Mouse (Mus musculus): ENCODE data around the gene Mtmr3.

The Mtmr3 gene

DNA sequence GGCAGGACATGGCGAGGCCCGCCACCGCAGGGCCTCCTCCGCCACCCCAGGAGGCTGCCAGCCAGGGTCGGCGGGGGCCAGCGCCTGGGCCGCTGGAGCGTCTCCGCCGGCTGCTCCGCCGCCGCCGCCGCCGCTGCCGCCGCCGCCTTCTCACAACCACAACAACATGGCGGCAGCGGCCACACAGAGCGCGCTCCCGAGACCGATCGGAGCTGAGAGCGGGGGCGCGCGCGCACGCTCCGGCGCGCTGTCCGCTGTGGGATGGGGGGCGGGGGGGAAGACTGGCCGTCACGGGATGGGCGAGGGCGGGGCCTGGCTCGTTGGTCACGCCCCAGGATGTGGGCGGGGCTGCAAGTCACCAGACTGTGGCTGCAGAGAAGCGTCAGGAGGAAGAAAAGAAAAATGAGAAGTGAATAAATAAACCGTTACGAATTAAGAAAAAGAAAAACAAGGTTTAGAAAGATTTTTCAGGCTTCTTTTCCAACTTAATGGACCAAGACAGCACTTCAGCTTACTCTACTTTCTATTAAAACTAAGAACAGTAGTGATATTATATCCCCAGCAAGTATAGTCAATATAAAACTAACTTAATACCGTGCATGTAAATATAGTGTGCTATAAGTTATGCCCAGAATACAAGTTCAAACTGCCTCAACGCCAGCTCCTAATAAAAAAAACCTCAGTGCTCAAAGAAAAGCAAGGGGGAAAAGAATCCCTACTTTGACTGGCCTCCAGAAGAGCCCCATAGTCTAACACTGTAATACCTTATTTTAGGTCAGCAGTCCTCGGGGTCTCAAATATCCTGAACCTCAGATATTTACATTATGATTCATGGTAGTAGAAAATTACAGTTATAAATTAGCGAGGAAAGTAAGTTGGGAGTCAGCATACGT, at the start of gene Mtmr3:
Mtmr3 (minus strand) TSS at position 256 of the 893 bp plus-strand sequence.
- peak; percentile 91 for DNase-seq (ENCODE audit: low read depth, low spot score)

DNA sequence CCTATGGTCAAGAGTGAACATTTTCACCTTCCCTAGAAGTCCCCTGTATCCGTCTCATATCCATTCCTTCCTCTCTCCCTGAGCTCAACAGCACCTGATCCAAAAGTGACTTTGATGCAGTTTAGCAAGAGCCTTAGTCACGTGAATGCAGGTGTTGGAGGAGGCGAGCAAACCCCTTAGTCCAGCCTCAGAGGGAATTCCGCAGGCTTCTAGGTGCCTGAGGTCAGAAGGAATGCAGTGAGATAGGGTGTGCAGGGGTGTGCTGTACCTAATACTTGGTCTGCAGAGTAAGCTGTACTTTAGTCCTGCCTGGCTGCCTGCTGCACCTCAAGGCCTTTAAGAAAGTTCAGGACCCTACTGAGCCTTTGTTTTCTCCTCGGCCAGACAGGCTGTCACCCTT, 49.1 kb upstream of the Mtmr3 start:
- DNase-seq (ENCODE audit: low read depth, low spot score) = no peak

DNA sequence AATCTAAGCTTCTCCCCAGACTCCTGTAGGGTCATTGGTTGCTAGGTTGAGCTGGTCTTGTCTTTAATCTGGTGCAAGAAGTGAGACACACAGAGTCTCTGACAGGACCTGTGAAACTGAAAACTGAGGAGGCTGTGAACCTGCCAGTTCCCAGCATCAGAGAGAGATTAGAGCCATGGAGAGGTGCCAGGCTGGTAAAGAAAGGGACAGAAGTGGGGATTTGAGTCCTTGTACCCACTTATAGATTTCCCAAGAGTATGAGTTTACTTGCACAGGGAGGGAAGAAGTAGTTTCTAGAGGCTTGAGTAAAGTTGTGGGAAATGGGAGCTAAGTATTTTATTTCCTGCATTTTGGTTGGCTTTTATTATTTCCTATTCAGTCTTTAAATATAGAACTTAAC, 46.5 kb upstream of the Mtmr3 start:
- DNase-seq (ENCODE audit: low read depth, low spot score) = no peak

DNA sequence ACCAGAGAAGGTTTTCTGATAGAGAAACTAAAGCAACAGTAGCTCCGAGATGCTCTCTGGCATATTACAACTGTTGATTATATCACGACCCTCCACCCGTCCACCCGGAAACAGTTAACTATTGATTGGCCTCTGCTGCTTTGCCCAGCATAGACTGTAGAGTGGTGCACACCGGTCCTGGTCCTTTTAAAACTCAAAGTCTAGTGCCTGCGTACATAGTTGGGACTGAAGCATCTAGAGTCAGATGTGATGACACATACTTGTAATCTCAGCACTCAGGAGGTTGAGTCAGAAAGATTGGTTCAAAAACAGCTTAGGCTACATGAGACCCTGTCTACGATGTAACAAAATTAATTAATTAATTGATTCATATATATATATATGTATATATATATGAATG, 43.6 kb upstream of the Mtmr3 start:
- DNase-seq (ENCODE audit: low read depth, low spot score) = peak; percentile 47

DNA sequence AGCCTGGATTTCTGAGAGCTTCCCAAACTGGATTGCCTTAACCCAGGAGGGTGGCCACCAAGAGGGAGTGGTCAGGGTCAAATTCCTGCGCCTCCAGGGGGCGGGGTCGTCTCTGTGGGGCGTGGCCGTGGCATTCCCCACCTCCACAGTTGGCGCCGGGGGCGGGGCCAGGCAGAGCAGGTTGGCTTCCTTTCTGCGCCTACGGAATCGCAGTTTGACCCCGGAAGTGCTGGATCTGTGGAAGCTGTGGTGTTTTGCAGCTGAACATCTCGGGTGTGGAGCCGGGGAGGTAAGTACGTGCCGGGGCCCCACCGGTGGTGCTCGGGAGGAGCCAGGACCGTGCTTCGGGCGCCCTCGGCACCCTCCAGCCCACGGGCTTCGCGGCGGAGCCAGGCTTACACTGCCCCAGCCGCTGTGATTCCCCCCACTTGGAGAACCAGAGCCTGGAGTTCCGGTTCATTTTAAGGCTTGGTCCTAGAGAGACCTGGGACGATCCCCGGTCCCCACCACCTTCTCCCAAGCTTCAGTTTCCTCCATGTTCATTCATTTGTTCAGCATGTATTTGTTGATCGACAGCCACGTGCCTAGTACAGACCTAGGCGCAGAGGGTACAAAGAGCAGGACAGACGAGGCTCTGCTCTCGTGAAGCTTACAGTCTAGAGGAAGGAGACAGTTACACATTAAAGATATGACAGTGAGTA, 43.0 kb upstream of the Mtmr3 start, which contains the start of gene Ascc2:
Ascc2 (plus strand) TSS at position 214 of the 701 bp plus-strand sequence.
- peak; percentile 92 for DNase-seq (ENCODE audit: low read depth, low spot score)

DNA sequence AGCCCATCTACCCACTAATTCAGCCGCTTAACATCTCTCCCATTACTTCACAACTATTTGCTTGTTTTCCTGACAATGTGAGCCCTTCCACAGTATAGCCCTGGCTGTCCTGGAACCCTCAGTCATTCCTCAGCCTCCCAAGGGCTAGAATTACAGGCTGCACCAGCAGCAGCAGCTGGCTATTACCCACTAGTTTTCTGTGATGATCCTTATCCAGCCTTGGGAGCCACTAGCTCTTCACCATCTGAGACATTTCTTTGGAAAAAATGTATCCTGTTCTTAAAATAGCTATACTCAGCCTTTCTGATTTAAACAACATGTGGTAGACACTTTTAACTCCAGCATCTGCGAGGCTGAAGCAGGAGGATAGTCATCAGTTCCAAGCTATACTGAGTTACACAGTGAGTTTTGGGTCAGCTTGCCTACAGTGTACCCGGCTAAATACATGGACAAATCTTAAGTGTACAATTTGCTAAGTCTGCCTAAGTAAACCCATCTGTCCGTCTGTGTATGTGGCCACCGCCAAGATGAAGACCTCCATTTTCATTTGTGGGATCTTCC, 42.2 kb upstream of the Mtmr3 start:
- peak; percentile 55 for DNase-seq (ENCODE audit: low read depth, low spot score)

DNA sequence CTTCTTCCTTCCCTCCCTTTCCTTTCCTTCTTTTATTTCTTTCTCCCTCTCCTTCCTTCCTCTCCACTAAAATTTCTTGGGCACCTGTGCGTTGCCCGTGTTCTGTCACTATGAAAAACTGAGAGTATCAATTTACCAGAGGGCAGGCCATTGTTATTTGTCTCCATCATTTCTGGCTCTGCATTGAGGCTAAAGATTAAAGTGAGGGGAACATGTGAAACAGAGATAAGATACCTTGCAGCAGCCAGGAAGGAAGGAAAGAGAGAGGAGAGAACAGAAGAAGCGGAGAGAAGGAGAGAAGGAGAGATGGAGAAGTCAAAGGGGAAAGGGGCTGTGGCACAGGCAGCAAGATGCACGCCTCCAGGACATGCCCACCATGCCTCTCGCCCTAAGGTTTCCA, 39.7 kb upstream of the Mtmr3 start:
- DNase-seq (ENCODE audit: low read depth, low spot score) = no peak

DNA sequence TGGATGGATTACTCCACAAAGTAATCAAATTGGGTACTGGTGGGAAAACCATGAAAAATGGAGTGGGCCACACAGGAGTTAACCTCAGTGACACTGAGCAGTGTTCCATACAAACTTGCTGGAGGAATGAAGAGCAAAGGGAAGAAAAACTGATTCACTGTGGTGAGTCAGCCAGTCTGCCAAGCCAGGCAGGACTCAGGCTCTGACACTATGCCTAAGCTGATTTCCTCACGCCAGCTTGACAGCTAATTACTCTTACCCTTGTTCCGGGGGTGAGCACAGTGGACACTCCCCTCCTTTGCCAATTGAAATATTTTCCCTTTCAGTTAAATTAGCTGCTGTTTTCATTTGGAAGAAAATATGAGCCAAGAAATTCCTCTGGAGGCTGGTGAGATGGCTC, 38.8 kb upstream of the Mtmr3 start:
- DNase-seq (ENCODE audit: low read depth, low spot score) = peak; percentile 46

DNA sequence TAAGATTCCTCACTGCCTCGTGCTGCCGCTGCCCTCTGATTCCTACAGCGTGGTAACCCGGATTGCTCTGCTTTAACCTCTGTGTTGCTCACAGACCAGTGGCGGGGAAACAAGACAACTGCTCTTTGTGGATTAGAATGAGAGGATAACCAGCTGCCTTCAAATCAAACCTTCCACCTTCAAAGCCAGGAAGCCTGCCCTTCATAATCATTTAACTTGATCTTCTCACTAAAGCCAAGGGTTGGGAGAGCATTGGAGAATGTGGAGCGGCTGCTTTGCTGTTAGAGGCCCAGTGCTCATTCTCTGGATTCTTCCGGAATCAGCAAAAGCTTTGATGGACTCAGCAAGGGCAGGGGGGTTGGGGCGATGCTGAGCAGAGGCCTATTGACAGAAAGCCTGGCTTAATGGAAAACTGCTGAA, 35.2 kb upstream of the Mtmr3 start:
- DNase-seq (ENCODE audit: low read depth, low spot score) = no peak

DNA sequence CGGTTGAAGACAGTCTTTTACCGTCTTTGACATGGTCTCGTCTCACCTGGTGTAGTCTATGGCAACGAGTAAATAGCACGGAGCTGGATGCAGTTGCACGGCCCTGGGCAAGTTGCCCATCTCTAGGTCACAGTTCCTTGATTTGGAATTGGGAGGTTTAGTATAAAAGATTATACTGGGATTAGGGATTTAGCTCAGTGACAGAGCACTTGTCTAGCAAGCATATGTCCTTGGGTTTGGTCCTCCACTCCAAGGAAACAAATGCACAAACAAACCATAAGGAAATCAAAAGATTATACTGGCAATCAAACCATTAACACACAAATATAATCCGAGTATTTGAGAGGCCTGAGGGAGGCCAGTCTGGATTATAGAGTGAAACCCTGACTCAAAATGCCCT, 33.0 kb upstream of the Mtmr3 start:
- no peak for DNase-seq (ENCODE audit: low read depth, low spot score)

DNA sequence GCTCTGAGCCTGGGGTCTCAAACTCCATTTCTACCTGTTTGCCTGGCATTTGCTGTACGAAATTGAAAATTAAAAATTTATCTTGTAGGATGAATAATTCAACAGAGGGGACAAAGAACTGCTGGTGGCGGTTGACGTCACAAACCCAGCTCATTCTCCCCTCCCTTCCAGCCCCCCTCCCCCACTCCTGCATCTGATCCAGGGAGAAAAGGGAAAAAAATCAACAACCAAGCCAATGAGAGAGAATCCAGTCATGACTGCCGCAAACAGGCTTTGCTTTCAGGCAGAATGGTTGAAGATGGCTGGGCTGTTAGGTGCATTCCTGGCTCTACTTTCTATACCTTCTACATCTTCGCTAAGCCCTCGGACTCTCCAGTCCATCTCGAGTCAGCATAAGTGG, 31.3 kb upstream of the Mtmr3 start:
- DNase-seq (ENCODE audit: low read depth, low spot score) = no peak

DNA sequence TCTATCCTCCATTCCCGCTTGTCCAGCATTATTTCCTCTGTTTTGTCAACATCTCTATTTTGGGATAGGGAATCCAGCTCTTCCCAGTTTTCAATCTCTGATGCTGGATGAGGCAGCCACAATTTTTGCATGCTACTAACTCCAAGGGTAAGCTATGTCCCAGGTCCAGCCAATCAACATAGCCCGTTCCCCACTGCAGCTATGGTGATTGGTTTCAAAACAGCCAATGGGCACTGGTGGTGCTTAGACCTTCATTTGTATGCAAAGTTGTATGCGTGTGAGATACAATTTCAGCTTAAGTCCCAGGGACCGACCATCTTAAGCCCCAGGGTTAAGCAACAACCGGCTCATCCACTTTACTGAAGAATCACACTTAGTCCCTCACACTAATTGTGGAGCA, 28.3 kb upstream of the Mtmr3 start:
- no peak for DNase-seq (ENCODE audit: low read depth, low spot score)

DNA sequence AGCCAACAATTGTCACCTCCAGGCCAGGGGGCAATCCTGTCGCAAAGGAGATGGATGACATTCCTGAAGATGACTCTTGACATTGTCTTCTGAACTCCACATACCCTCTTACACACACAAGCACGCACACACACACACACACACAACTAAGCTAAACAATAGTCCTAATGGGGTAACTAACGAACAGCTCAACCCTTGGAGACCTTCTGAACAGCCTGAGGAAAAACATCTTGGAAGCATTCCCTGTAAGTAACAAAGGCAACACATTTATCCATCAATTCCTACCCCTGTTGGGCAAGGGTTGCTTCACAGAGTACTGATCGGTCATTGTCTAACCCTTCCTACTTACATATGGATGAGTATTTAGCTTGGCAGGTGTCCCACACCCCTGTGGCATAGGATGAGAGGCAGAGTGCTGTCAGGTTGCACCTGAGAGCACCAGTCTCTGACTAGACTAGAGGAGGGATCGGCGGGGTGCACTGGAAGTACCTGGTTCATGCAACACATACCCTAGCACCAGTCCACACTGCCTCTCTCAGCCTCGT, 27.9 kb upstream of the Mtmr3 start:
- DNase-seq (ENCODE audit: low read depth, low spot score) = no peak

DNA sequence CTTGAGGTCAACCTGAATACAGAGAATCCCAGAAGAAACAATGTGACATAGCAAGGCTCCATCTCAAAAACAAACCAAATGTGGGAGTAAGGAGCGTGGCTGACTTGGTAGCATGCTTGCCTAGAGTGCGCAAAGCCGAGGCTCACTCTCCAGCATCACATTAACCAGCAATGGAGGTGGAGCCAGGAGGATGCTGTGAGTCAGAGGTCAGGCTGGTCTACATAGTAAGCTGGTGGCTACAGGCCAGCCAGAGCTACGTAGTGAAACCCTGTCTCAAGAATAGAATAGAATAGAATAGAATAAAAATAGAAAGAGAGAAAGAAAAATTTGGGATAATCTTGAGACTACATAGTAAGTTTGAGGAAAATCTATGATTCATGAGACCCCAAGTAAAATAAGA, 27.2 kb upstream of the Mtmr3 start:
- DNase-seq (ENCODE audit: low read depth, low spot score) = peak; percentile 71

DNA sequence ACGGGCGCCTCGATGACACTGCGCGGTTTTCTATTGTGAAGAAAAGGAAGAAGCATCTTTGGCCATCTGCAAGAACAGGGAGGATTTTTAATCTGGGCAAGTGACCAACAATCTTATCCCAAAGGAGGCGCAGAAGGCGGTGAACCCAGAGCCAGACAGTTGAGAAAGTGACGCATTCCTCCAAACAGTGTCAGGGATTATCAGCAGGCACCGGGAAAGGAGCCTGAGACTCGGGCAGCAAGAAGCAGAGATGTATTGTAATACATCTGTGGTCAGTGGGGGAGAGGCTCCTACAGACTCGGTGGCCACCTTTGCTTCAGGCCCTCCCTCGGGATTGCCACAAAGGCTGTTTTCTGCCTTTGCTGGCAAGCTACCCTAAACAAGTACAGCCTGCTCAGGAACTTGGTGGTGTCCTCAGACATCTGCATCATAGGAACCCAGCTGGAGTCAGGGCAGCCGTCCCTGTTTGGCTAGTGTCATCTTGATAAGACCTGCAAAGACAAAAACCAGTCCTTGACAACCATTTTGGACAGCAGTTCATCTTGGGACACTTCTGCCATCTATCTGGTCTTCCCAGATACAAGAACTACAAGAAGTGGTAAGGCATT, 25.9 kb upstream of the Mtmr3 start:
- DNase-seq (ENCODE audit: low read depth, low spot score) = no peak

DNA sequence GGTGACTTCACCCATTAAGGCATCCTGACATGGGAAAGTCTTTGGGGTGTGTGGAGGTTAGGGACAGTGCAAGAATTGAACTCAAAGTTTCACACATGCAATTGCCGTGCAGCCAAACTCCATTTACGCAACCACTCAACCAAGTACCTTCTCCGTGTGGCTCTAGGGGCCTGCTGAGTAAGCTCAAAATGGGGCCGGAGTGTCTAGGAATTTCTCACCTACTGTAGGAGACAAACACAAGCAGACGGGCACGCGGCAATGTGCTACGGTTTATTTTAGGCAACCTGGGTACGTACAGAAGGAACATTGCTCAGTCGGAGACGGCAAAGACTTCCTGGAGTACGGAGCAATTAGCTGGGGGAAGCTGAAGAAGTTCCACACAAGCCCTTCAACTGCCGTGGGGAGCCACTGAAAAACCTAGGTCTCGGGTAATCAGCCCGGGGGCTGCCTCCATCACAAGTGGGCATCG, 25.4 kb upstream of the Mtmr3 start, which contains the start of gene Gm11032:
Gm11032 (plus strand) TSS at position 51 of the 469 bp plus-strand sequence.
- no peak for DNase-seq (ENCODE audit: low read depth, low spot score)

DNA sequence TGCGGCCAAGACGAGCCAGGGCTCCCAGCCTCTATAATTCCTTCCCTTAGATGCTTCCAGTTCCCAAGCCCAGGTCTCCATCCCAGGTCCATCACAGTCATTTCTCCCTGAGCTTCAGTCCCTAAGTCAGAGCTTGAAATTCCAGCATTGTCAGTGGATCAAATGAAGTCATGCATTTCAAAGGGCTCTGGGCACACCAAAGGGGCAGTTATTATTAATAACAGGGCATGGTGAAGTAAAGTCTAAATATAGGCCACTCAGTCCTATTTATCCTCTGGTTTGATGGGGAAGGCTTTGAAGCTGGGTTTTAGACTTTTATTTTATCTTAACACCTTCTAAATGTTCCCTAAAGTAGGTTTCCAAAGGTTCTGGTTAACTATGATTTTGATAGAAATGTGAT, 17.2 kb upstream of the Mtmr3 start:
- no peak for DNase-seq (ENCODE audit: low read depth, low spot score)

DNA sequence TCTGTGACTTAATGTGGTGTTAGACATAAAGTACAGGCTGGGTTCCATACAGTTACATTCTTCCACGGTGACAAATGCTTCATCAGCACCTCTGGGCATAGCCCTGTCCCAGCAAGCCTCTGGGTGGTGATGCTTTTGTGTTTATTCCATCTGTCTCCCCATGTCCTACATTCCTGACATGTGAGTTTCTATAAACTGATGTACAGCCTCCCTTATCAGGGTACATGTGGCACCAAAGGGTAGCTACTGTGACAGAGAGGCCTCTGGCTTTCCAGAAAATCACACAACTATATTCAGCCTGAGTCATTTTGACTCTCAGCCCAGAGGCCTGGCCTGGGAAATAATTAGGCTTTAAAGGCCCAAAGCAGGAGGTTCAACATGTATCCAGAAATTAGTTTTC, 11.9 kb upstream of the Mtmr3 start:
- DNase-seq (ENCODE audit: low read depth, low spot score) = peak; percentile 81

DNA sequence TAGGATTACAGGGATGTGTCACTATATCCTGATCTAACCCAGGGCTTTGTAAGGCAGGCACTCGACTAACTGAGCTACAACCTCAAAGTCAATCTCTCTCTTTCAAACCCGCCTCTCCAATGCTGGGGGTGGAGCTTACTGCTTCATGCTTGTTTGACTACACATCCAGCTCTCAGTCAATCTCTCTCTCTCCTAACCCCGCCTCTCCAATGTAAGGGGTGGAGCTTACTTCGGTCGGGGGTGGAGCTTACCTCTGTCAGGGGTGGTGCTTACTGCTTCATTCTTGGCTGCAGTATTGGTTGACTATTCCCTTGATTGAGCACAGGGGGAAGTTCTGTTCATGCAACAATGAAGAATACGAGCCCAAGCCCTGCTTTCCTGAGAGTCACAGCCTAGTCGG, 10.8 kb upstream of the Mtmr3 start:
- DNase-seq (ENCODE audit: low read depth, low spot score) = peak; percentile 68

DNA sequence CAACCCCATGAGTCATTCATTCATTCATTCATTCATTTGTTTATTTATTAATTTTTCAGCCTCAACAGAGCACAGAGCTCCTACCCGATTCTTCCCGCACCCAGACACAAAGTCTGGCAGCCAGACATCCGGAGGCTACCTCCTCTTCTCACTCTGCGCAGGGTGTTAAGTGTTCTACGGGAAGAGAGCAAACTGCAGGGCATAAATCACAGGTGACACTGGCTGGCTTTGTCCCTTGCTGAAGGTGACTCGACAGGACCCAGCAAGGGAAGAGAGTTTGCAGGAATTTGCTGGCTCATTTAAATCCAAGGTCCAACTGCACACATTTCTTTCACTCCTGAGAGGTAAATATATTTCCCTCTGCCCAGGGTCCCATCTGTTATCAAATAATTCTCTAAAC, 9.8 kb upstream of the Mtmr3 start:
- no peak for DNase-seq (ENCODE audit: low read depth, low spot score)

DNA sequence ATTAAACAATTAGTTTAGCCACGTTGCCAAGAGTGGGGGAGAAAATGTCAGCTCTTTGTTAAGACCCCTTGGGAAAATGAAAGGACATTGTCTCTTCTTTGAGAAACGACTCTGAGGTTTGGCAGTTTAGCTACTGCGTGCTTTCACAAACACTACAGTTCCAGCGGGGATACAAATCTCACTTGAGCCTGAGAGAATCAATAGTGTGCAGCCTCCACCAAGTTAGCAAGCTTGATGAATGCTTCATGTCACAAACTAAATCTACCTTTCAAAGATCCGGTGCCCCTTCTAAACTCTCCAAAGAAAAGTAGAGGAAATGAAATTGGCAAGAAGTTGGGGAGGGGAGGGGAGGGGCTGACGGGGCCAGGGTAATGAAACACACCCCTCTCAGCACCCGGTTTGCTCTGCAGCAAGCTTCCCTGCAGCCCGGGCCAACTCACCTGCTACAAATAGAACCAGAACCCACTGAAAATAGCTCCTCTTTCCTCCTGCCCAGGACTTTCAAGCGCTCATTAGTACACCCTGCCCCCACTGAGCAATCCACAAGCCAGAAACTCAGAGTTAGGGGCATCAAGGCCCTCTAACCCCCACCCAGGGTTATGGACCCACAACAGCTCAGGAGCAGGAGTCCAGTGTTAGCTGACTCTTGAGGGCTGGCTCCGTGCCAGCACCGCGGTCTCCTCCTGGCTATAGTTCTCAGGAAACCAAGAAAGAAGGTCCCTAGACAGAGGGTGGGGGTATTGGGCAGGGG, 8.2 kb upstream of the Mtmr3 start:
- DNase-seq (ENCODE audit: low read depth, low spot score) = no peak

All from 3T3-L1 (cell line).